Mouse (Mus musculus) mesoderm, embryonic 11.5 days (tissue): ENCODE measurements around the gene Gnpat.
"Not testable (repeated sequence)": the region's sequence is repeated elsewhere in the genome, so short reads cannot be mapped to it uniquely, and the experiment has no call there.

Source experiments
- DNase-seq: peaks from one replicate; pipeline ENCODE4 v3.0.0-alpha.2; 2012; ENCODE audit warnings: low read depth, low spot score

Gene Gnpat

DNA sequence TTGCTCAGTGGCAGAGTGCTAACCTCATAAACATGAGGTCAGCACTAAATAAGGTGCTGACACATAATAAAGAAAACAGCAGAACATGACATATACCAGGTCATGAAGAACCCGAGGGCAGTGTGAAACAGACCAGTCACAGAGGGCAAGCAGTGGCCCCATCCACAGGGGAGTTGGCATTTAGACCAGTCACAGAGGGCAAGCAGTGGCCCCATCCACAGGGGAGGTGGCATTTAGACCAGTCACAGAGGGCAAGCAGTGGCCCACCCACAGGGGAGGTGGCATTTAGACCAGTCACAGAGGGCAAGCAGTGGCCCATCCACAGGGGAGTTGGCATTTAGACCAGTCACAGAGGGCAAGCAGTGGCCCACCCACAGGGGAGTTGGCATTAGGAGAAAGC, 19.9 kb upstream of the Gnpat start:
- not testable (repeated sequence) for DNase-seq

DNA sequence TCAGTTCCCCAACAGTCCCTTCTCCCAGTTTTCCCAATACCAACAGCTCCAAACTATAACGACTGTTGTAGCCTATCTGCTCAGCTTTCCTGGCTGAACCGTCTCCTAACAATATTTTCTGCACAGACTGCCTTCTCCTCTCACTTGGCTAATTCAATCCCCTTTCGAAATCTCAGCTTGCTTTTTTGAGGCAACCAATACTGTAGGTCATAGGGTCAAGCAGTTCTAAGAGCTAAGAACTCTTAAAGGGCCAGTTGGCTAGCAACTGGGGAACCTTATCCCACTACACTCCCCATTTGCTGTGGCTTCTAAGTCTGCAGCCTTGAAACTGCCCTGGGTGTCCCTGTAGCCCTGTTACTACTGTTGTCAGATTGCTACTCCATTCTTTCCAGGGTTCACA, 17.7 kb upstream of the Gnpat start:
- no peak for DNase-seq

DNA sequence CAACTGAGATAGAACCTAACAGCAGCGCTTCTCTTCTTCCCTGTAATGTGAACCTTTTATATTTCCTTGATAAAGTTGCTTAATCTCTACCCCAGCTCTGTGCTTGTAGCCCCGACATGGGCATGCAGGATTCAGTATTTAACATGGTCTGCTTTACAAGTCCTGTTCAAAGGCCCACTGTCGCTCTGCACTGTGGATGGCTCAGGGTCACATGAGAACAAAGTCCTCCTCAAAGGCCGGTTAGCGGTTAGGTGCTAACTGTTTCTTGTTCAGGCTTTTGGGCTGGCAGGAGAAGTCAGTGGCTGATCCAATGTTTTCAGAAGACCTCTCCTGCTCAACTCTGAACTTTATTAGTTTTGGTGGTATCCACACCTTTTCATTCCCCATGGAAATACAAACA, 17.3 kb upstream of the Gnpat start:
- no peak for DNase-seq

DNA sequence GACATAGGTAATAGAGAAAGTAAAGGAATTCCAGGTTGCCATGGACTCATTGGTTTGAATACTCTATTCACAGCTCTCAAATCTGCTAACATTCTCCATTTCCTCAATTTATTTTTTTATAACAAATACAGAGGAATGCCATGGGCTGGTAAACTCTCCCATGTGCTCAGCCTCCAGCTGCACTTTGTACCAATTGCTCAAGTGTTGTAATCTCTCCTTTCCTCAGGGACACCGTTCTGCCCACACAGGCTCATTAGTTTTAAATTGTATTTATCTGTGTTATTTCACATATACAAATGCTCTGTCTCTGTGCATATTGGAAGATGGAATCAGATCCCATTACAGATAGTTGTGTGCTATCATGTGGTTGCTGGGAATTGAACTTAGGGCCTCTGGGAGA, 9.3 kb upstream of the Gnpat start:
- no peak for DNase-seq

DNA sequence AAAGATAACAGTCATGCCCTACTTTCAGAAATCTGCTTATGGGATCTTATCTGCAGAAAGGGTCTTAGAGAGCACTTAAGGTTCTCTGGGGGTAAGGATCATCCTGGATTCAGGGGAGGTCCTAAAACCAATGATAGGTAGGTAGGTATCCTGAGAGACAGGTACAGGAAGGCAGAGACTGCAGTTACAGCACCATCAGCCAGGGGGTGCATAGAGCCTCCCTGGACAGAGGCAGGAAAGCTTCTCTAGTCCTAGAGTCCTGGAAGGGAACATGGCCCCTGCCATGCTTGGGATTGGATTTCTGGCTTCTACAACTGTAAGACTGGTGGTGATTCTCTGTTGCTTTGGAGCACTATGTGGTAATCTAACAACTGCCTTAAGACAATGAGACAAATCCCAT, 3.4 kb upstream of the Gnpat start:
- no peak for DNase-seq

DNA sequence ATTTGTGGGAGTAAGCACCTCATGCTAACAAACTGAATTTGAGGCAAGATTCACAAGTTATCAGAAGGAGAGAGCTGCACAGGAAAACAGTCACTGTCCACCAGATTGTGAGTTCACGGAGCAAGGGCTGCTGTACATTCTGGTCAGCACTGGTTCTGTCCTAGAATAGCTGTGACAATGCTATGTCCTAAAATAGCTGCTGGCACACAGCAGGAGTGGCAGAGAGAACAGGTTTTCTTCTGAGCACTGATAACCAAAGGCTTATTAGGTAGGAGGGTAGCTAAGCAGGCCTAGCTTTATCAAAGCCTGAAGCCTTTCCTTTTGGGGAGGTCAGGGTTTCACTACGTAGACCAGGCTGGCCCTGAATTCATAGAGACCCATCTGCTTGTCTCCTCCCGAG, 2.6 kb upstream of the Gnpat start:
- DNase-seq = no peak

DNA sequence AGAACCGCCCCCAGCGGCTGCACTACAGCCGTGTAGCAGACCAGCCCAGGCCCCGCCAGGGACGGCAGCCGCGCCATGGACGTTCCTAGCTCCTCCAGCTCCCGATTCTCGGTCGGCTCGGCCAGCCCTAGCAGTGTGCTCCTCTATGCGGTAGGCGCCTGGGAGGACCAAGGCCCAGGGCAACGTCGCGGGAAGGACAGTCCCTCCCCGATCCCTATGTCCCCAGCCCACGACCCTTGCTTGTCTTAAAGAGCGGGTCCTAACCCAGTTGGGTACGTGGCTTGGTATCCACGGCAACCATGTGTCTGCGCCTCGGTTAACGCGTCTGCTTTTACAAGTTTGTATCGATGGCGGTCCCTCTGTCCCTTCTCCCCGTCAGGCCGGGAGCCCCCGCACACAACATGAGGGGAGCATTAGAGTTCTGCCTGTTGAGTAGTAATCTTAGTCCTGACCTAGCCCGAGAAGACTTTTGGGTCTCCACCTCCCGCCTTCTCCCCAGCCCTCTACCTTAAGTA, 387 bp downstream of the Gnpat start:
- no peak for DNase-seq

DNA sequence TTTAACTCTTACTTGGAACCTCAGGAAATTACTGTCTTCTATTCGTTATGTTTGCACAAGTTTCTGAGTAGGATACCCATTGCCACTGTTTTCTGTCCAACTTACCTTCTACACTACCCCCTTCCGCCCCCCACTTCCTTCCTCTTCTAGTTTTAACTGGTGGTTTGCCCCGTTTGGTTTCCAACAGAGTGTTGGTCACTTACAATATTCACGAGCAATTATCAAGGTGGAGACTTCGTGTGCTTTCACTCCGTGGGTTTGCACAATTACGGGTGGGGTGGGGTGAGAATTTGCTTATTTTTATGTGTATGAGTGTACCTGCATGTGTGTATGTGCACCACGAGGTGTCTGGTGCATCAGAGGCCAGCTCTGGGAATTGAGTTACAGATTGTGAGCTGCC, 896 bp downstream of the Gnpat start:
- DNase-seq = no peak

DNA sequence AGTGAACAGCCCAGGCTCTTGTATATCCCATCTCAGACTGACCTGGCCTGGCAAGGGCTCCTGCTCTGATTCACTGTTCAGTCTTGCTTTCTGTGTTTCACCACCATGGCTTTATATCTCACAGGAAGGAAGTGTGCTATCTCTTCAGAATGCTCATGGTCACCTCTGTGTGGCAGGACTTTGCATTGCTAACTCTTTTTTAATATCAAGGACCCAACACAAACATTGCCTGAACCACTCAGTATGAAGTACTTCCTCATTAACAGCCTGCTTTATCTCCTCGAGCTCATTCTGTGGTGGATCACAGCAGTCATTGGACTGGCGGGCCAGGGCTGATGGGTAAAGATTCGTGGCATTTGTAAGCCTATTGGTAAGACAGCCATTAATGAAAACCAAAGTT, 3.8 kb downstream of the Gnpat start:
- DNase-seq = no peak

DNA sequence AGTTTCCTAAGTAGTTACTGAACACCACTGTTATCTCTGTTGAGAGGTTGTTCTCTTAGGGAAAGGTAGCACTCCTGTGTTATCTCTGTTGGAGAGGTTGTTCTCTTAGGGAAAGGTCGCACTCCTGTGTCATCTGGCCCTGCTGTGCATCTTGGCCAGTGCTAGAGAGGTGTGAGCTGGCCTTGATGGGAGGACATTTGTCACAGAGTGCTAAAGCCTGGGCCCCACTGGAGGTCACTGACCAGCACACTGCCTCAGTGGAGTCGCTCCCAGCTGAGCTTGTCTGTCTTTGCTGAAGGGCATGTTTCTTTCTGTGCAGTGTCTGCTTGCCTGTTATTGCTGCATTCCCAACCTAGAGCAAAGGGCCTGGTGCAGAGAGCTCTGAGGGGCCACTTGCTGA, 4.3 kb downstream of the Gnpat start:
- DNase-seq = no peak

DNA sequence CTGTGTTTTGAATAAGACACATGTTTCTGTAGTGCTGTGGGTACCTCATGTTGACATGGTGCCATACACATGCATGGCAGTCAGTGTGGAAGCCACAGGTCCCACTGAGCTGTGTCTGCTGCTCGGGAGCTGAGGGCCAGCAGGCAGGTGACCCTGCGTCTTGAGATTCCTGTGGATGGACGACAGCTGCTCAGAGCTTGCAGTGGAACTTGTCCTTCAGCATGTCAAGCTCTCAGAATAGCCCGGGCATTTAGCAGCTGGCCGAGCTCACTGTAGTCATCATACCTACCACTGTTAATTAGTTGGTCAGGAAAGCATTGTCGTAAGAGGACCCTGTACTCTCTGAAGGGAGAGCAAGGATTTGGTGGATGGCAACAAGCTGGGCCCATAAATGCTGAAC, 6.9 kb downstream of the Gnpat start:
- DNase-seq = no peak

DNA sequence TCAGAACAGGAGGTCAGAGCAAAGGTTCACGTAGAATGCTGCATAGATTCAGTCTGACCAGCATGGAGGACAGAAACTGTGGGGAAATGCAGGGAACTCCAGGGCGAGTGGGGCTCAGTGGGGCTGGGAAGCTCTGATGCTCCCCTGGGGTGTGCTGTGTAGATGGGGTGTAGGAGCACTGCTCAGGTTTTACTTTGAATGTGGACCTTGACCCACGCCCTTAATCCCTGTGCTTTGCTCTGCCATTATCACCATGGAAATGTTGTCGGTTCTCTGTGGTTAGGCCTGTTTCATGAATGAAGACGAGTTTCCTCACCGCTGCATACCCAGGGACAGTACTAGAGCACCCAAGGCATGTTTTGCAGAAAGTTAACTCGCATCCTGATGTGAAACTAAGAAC, 8.6 kb downstream of the Gnpat start:
- no peak for DNase-seq

DNA sequence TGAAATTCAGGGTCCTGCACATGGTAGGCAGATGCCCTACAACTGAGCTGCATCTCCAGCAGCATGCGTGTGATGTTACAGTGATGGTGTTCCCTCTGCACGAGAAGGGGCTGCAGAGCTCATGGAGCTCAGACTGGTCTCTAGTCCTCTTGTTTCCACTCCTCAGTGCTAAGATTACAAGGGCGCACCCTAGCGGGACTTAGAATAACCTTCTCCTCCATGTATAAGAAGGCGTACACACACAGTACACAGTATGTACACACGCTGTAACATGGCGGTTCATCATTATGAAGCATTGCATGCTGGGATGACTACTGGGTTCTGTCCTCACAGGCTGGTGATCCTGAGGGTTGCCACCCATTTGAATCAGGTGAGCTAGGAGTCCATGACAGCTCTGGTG, 9.2 kb downstream of the Gnpat start:
- no peak for DNase-seq

DNA sequence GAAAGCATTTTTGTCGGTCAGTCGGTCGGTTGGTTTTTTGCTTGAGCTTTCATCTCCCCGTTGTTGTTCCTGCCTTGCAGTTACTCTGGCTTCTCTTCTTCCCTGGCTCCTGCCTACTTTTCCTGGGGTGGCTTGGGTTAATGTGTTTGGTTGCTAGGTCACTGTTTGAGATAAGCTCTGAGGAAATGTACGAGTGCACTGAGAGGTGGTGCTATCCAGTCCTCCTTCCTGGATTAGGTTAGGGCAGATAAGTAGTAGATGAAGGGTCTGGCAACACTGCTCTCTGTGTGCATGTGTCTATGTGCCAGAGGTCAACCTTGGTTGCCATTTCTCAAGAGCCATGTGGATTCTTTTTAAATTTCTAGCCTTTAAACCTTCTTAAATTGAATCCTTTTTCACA, 9.9 kb downstream of the Gnpat start:
- DNase-seq = no peak

DNA sequence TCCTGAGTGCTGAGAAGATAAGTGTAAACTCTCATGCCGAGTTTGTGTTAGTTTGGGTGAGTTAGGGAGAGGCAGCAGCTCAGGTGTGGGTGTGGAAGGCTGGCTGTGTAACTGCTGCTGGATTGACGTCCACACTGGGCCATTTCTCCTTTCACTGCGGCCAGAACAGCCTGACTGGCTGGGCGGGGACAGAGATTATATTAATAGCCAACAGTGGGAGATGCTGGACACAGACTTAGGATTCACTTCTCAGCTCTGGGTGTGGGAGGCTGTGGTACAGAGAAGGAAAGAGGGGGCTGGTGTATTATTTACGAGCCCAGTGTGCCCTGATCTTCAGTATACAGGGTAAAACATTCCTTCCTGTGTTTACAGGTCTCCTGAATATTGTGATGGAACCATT, 15.3 kb downstream of the Gnpat start:
- DNase-seq = no peak

DNA sequence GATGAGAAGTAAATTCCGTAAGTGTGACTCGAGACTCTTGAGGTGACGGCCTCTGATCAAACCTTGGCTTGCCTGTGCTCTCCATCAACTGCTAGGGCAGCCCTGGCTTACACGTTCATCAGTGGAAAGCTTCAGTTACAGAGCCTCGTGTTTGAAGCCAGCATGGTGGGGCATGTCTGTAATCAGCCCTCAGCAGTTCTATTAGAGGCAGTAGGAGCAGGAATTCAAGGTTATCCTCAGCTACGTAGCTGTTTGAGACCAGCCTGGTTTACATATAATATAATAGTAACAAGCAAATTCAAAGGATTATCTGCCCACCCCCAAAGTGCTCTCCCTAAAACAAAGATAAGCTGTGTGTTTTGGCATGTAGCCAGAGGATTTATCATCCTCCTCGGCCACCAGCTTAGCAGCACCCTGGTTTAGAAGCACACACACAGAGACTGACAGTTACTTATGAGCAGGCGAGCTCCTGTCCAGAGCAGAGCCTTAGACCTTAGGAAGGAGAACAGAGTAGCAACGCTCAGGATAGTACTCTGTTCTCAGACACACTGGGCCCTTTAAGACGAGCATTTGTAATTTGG, 16.2 kb downstream of the Gnpat start:
- no peak for DNase-seq

DNA sequence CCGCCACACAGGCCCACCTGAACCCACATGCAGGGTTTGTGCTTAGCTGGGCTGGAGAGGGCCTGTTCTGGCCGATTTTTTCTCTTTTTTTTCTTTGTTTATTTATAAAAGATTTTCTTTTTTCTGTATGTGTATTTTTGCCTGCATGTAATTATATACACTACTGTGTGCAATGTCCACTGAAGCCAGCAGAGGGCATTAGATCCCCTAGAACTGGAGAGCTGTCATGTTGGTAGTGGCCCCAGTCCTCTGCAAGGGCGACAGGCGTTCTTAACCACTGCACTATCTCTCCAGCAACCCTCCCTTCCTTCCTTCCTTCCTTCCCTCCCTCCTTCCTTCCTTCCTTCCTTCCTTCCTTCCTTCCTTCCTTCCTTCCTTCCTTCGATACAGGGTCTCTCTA, 25.6 kb downstream of the Gnpat start:
- DNase-seq = no peak

DNA sequence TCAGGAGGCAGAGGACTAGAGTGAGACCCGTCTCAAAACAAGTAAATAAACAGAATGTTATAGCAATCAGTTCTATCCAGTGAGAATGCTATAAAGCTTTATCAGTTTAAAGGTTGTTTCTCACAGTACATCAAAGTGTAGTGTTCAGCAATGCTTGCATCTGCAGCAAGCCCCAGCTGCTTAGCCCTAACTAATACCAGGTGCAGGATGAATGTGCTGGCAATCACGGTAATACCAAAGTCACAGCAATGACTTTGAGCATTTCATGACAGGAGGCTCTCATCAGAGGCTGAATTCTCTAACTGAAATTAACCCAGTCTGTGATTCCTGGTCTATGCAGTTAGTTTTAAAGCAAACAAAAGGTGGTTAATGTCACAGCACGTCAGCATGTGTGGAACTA, 29.8 kb downstream of the Gnpat start:
- DNase-seq = no peak

DNA sequence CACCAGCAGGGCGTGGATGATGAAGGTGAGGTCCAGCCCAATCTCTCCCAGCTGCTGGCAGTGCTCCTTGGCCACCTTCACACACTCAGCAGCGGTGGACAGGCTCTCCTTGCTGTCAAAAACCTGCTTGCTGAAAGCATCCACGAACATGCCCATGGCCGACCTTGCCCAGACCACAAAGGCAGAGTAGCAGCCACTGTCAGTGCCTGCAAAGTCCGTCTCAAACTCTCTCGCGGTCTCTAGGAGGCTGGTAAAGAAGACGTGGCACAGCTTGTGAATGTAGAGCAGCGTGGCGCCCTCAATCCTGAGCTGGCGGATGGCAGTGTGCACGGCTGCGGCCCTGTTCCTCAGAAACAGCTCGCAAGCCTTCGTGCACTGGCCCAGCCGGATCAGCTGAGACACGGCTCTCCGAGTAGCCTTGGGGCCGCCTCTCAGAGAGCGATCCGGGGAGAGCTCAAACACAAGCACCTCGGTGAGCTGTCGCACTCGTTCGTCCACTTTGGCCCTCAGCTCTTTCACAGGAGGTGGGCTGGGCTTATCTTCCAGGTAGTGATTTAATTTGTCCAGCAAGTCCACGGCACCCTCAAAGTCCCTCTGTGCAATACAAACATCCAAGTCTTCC, 33.3 kb downstream of the Gnpat start:
- DNase-seq = peak; percentile 11

DNA sequence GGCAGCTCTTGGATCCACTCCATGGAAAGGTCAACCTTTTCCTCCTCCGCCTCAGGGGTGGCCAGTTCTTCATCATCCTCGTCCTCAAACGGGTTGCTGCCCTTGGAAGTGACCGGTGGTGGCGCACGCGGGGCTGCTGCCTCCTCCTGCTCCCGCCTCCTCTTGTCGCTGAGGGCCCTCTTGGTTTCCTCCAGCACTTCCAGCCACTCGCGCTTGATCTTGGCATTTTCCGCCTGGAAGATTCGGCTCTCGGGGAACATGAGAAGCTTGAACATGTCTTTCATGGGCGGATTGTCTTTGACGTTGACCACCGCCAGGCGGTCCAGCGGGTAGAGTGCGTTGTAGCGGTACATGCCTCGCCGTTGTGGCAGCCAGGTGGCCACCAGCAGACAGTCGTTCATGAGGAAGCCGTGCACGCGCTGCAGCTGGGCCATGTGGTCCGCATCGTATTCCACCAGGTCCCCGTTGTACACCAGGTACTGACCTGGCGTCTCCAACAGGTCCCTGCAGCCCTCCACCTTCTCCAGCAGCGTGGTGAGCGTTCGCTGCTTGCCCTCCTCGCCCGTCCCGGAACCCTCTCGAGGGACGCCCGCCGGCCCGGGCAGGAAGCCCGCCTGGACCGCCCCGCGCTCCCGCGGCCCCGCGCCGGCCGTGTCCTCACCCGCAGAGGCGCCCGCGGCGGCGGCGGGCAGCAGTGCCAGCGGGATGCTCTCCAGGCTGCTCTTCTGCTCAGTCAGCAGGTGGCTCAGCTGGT, 34.0 kb downstream of the Gnpat start:
- DNase-seq = peak; percentile 69

DNA sequence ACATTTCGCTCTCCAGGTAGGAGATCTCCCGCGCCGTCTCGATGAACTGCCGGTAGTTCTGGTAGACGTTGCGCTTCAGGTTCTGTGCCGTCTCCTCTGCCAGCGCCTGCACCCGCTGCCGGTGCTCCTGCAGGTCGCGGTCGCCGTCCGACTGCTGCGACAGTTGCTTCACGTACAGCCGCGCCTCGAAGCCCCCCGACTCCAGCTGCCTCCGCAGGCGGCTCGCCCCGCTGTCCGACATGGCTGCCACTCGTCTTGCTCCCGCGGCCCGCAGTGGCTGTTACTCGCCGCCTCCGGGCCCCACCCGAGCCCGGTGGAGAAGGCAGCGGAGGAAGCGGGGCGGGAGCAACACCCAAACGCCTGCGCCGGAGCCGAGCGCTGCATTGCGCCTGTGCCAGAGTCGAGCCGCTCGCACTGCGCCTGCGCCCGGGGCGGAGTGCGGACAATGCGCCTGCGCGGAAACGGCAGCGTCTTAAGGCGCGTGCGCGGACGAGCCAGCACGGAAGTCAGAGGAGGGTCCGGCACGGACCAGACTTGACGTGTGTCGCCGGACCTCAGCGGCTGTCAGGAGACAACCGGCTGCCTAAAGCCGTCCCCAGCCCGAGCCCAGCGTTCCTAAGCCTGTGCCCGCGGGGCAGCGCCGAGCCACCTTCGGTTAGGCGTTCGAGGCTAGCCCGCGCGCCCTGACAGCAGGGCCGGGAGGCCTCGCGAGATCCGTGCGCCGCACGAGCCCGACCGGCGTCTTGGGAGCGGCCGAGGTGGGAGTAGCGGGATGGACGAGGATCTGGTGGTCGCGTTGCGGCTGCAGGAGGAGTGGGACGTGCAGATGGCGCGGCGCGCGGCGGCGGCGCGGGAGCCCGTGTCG, 34.8 kb downstream of the Gnpat start, which contains the start of the genes Exoc8 and Sprtn:
Exoc8 (minus strand) TSS at position 320 of the 865 bp plus-strand sequence.
Sprtn (plus strand) TSS at position 501 of the 865 bp plus-strand sequence.
- peak; percentile 97 for DNase-seq
